Mouse (Mus musculus) liver, embryonic 14.5 days (tissue): ENCODE measurements at regions not wholly inside any gene's neighbourhood (a gene's known extent, or its start where the extent isn't known, plus 50 kb on each side); places are given as distances from the start of the nearest gene placed in this dataset.

Experiments used
- ATAC-seq: fragments of 200-750 bp; cut with Nextera tagmentation; 2 replicates; pipeline ENCODE4 v1.8.0; 2017; ENCODE audit warnings: moderate number of reproducible peaks, mild to moderate bottlenecking, moderate library complexity; ENCODE audit not compliant: insufficient read depth
- DNase-seq, 3 experiments: peaks; one replicate each; pipeline ENCODE4 v3.0.0-alpha.2; 2012 to 2013; ENCODE audit warnings: low read depth in 3 of 3, low spot score in 3 of 3
- H3K27ac ChIP-seq: fragments of 300-500 bp; sonication (generic); 2 replicates; pipeline ENCODE4 v1.5.1; 2014; ENCODE audit warnings: moderate library complexity, mild to moderate bottlenecking, control low read depth, inconsistent platforms
- H3K27me3 ChIP-seq: fragments of 300-500 bp; sonication (generic); 2 replicates; pipeline ENCODE4 v1.6.1; 2014; ENCODE audit warnings: mild to moderate bottlenecking, low read length, moderate library complexity; ENCODE audit not compliant: control insufficient read depth, insufficient read depth
- H3K36me3 ChIP-seq: fragments of 300-500 bp; sonication (generic); replicated peaks from 2 replicates; pipeline ENCODE4 v1.6.1; 2014; ENCODE audit warnings: low read depth; ENCODE audit not compliant: control insufficient read depth, insufficient read depth
- H3K4me1 ChIP-seq, 2 experiments: fragments of 200-500 bp in 1 of 2; fragments of 300-500 bp in 1 of 2; sonication (generic) in 1 of 2; replicated peaks; 2 replicates each; pipeline ENCODE4 v1.6.1; 2012 to 2014; ENCODE audit warnings: antibody characterized with exemption in 1 of 2, inconsistent platforms in 1 of 2, low read length in 1 of 2; ENCODE audit not compliant: control insufficient read depth in 2 of 2, insufficient read depth in 2 of 2
- H3K4me2 ChIP-seq: fragments of 300-500 bp; sonication (generic); 2 replicates; pipeline ENCODE4 v1.6.1; 2014; ENCODE audit warnings: low read depth, mild to moderate bottlenecking, control low read depth, moderate library complexity
- H3K4me3 ChIP-seq, 2 experiments: fragments of 200-500 bp in 1 of 2; fragments of 300-500 bp in 1 of 2; sonication (generic) in 1 of 2; 2 replicates each; pipeline ENCODE4 v1.5.1; 2012 to 2014; ENCODE audit warnings: low read depth in 2 of 2, low read length in 2 of 2, mild to moderate bottlenecking in 2 of 2, control low read depth in 1 of 2, inconsistent platforms in 1 of 2, moderate library complexity in 1 of 2; ENCODE audit not compliant: insufficient read depth in 1 of 2
- H3K9ac ChIP-seq: fragments of 300-500 bp; sonication (generic); replicated peaks from 2 replicates; pipeline ENCODE4 v1.6.1; 2014; ENCODE audit warnings: mild to moderate bottlenecking, control low read depth, moderate library complexity
- H3K9me3 ChIP-seq: fragments of 300-500 bp; sonication (generic); 2 replicates; pipeline ENCODE4 v1.6.1; 2016; ENCODE audit warnings: low read length, mixed read lengths; ENCODE audit not compliant: control insufficient read depth
- CTCF ChIP-seq: IDR thresholded peaks from 2 replicates; pipeline ENCODE4 v1.5.1; 2016; ENCODE audit warnings: antibody characterized with exemption, low read depth, control low read depth
- EP300 ChIP-seq: IDR thresholded peaks from 2 replicates; pipeline ENCODE4 v1.6.1; 2016; ENCODE audit warnings: antibody characterized with exemption, low read depth
- WGBS: fragments of 180-500 bp; shearing (Covaris S2); extraction: QIAGEN DNeasy Blood & Tissue Kit; methylation state at CpG from one replicate; pipeline ENCODE4 v1.1.7; 2014; ENCODE audit not compliant: insufficient replicate concordance; 5-methylcytosine and 5-hydroxymethylcytosine counted together

- Histone ChIP-seq H3K27ac (no peak overlapping the region), H3K27me3 (no peaks in the 10 kb centered on the region), H3K36me3 (no peaks in the 10 kb centered on the region), H3K9ac (no peak overlapping the region), H3K4me2 (no peak overlapping the region), H3K4me1 (peaks cover 7 to 22% of the 10 kb centered on the region in 2 experiments; a peak in 3 of 4 replicates), H3K9me3 (no peaks in the 10 kb centered on the region), H3K4me3 (no peak overlapping the region)
- ATAC-seq (peak; percentile 66), DNase-seq (no peak)
- WGBS = 54% methylated on average over 7 of the region's 7 CpGs
- TF ChIP-seq EP300 (no peak), CTCF (no peak)
Observed at GRCm38 (mm10) chr16:49965528-49966250, 165.4 kb downstream of the Cd47 start.

GRCm38 (mm10) chr16:49966251-49966588 lies 165.9 kb downstream of the Cd47 start:
- no peak overlapping the region for H3K9ac ChIP-seq
- H3K27ac ChIP-seq = no peak overlapping the region
- peaks cover 7 to 22% of the 10 kb centered on the region in 2 experiments; a peak in 3 of 4 replicates for H3K4me1 ChIP-seq
- no peak for DNase-seq
- no peaks in the 10 kb centered on the region for H3K27me3 ChIP-seq
- H3K4me3 ChIP-seq = no peak overlapping the region
- TF ChIP-seq CTCF (no peak), EP300 (no peak)
- H3K36me3 ChIP-seq = no peaks in the 10 kb centered on the region
- no peak overlapping the region for H3K4me2 ChIP-seq
- ATAC-seq = peak; percentile 64; the same call in 1 of the 2 replicates
- H3K9me3 ChIP-seq = no peaks in the 10 kb centered on the region
- WGBS = 47% methylated on average over 2 of the region's 2 CpGs

GRCm38 (mm10) chr16:49967110-49967509 lies 166.8 kb downstream of the Cd47 start:
- no peak overlapping the region for H3K4me3 ChIP-seq
- TF ChIP-seq CTCF (no peak), EP300 (no peak)
- WGBS = 65% methylated on average over 7 of the region's 7 CpGs
- no peak overlapping the region for H3K4me2 ChIP-seq
- no peak for ATAC-seq
- H3K9ac ChIP-seq = no peak overlapping the region
- no peaks in the 10 kb centered on the region for H3K27me3 ChIP-seq
- peaks cover 7 to 22% of the 10 kb centered on the region in 2 experiments; a peak in 3 of 4 replicates for H3K4me1 ChIP-seq
- DNase-seq = no peak
- no peaks in the 10 kb centered on the region for H3K9me3 ChIP-seq
- no peaks in the 10 kb centered on the region for H3K36me3 ChIP-seq
- no peak overlapping the region for H3K27ac ChIP-seq

DNA sequence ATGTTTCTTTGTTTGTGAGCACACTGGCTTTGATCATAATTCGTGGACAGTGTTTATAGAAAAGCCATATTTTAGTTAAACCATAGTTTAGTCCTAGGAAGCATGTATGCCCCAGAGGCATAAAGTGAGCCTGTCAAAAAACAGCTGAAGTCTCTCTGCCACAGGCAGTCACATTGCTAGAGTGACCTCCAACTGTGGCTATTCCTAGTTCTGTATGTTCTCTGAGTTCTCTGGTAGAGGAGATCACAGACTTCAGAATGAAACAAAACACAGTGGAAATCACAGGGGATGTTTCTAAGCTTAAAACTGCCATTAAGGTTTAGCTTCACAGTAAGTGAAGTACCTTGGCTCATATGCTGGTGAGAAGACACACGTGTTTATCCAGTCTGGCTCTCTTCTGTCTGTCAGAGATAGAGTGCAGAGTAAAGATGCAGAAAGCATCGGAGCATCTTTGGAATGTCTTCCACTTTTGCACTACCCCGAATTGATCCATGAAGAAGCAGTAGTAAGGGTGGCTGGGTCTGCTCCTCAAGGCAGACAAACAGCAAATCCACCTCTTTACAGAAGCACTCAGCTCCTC lies 168.0 kb downstream of the Cd47 start:
- Histone ChIP-seq H3K27me3 (no peaks in the 10 kb centered on the region), H3K9me3 (no peaks in the 10 kb centered on the region), H3K9ac (no peak overlapping the region), H3K4me1 (peaks cover 7 to 22% of the 10 kb centered on the region in 2 experiments; a peak in 3 of 4 replicates), H3K4me2 (no peak overlapping the region), H3K36me3 (no peaks in the 10 kb centered on the region), H3K27ac (no peak overlapping the region), H3K4me3 (no peak overlapping the region)
- ATAC-seq = no peak
- WGBS = 51% methylated on average over 4 of the region's 4 CpGs
- TF ChIP-seq EP300 = no peak
- TF ChIP-seq CTCF = no peak
- no peak for DNase-seq

DNA sequence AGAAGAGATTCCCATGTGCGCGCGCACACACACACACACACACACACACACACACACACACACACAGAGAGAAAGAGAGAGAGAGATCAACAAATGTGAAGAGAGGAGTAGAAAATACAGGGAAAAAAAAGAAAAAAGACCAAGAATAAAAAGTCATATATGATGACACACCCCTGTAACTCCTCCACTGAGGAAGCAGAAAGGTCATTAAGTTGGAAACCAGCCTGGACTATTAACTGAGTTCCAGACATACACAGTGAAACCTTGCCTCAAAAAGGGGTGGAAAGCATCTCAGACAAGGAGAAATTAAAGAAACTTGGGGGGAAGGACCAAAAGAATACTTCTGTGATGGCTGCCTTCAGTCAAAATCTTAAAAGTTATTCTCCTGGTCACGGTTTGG lies 168.7 kb downstream of the Cd47 start:
- peaks cover 7 to 22% of the 10 kb centered on the region in 2 experiments; a peak in 3 of 4 replicates for H3K4me1 ChIP-seq
- no peak overlapping the region for H3K4me2 ChIP-seq
- H3K4me3 ChIP-seq = no peak overlapping the region
- H3K27ac ChIP-seq = no peak overlapping the region
- H3K36me3 ChIP-seq = no peaks in the 10 kb centered on the region
- H3K27me3 ChIP-seq = no peaks in the 10 kb centered on the region
- ATAC-seq = no peak
- WGBS = 80% methylated on average over 4 of the region's 4 CpGs
- no peak overlapping the region for H3K9ac ChIP-seq
- TF ChIP-seq EP300 (no peak), CTCF (no peak)
- no peaks in the 10 kb centered on the region for H3K9me3 ChIP-seq
- DNase-seq = no peak
